Mouse (Mus musculus): ENCODE data around the gene Hpca. TPM values are rescaled to one million over a fixed set of nuclear protein-coding genes. Genes with fewer than 3 reads are reported as not detected.
A peak's percentile ranks its signal among the peaks of the same experiment; 100 is the strongest.

The Hpca gene
- polyA plus RNA-seq, 1 experiment from 2014 or later: 2.7 TPM

DNA sequence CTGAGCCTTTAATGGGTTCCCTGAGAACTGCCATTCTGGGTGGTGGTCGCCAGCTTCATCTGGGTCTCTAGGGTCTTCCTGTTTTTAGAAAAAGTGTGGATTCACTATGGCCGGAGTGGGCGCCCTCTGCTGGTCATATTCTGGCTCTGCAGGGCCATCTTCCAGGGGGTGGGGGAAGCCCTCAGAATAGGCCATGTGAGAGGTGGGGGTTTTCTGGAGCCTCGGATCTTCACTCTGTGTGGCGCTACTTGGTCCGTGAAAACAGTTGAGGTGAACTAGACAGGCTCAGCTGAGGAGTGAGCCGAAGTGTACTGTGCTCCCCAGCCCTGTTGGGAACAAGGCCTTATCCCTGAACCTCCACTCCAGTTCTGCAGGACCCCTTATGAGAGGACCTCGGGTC, 8.3 kb upstream of the Hpca start:
- H3K4me1 ChIP-seq (replicated peaks; ENCODE audit: control insufficient read depth, insufficient read depth, low read length): peaks cover 16% of the 10 kb centered on the region; the same call in 1 of the 2 replicates
- H3K9ac ChIP-seq (ENCODE audit: low read length): 0 out of 2 replicates have a peak overlapping the region, but pooled peaks have one; percentile 29
- 0 out of 2 replicates have a peak overlapping the region, but pooled peaks have one; percentile 29 for H3K4me3 ChIP-seq (ENCODE audit: low read depth, low read length)
- peak overlapping the region; percentile 49 for H3K4me2 ChIP-seq (ENCODE audit: low read length)
- peak; percentile 87 for DNase-seq (ENCODE audit: low spot score)
- peaks cover under 1% of the 10 kb centered on the region; the same call in 1 of the 2 replicates for H3K27me3 ChIP-seq (replicated peaks; ENCODE audit: control insufficient read depth, insufficient read depth, low read length)
- peak; percentile 38 for ATAC-seq (replicated peaks; ENCODE audit: low FRiP score, low TSS enrichment, low read depth)
- H3K27ac ChIP-seq (ENCODE audit: low read depth): peak overlapping the region; percentile 57
- WGBS: 7% methylated on average over 8 of the region's 8 CpGs
- no peaks in the 10 kb centered on the region for H3K36me3 ChIP-seq (ENCODE audit: control insufficient read depth, insufficient read depth, low read length)
- no peaks in the 10 kb centered on the region for H3K9me3 ChIP-seq (ENCODE audit: control insufficient read depth, low read length)

DNA sequence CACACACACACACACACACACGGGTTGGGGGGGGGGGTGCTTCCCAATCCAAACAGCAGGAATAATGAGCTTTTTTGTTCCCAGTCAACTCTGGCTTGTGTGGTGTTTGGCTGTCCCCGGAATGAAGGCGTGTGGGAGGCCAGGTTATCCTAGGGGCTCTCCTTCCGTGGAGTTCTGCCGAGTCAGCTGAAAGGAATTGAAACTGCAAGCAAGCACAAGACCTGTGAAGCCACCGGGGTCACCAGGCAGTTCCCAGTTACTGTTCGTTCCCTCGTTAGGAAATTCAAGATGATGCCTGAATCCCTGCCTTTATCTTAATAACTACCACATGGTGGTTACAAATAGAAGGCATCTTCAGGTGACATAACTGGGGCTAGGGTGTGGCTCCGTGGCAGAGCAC, 7.6 kb upstream of the Hpca start:
- H3K4me2 ChIP-seq (ENCODE audit: low read length): no peak overlapping the region
- H3K27ac ChIP-seq (ENCODE audit: low read depth): no peak overlapping the region
- H3K9ac ChIP-seq (ENCODE audit: low read length): no peak overlapping the region
- DNase-seq (ENCODE audit: low spot score): no peak
- H3K36me3 ChIP-seq (ENCODE audit: control insufficient read depth, insufficient read depth, low read length): no peaks in the 10 kb centered on the region
- no peaks in the 10 kb centered on the region for H3K9me3 ChIP-seq (ENCODE audit: control insufficient read depth, low read length)
- H3K4me1 ChIP-seq (replicated peaks; ENCODE audit: control insufficient read depth, insufficient read depth, low read length): peaks cover 19% of the 10 kb centered on the region; the same call in 1 of the 2 replicates
- 45% methylated on average over 9 of the region's 9 CpGs for WGBS
- H3K27me3 ChIP-seq (replicated peaks; ENCODE audit: control insufficient read depth, insufficient read depth, low read length): peaks cover 6% of the 10 kb centered on the region; the same call in 1 of the 2 replicates
- no peak overlapping the region for H3K4me3 ChIP-seq (ENCODE audit: low read depth, low read length)
- no peak for ATAC-seq (replicated peaks; ENCODE audit: low FRiP score, low TSS enrichment, low read depth)

DNA sequence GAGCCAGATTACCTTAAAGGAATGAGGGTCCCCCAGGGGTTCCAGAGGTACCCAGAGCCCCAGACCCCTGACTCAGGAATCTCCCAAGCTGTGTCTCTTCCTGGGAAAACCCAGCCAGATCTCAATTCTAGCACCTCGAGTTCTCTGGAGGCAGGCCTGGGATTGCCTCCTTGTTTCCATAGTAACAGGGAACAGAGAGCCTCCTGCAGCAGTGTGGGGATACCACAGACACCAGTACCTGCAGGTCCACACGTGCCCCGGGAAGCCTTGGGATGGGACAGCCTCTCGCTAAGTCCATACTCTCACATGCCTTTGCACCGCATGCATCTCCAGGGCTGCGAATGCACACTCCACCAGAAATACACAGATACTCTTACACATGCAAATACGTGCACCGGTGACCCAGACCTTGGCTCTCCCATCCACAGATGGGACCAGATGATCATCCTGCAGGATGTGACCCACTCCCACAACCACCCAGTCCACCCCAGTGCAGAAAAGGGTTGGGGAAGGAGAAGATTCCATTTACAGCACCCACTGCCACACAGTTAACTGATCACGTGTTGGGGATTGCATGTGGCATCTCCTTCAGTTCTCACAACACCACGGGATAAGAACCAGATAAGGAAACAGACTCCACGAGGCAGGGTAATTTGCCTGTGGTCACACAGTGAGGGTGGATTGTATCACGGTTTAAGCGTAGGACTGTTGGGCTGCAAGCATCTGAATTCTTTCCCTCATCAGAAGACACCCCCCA, 6.9 kb upstream of the Hpca start:
- Histone ChIP-seq H3K27me3 (replicated peaks; ENCODE audit: control insufficient read depth, insufficient read depth, low read length) (peaks cover 7% of the 10 kb centered on the region; the same call in 1 of the 2 replicates), H3K4me2 (ENCODE audit: low read length) (no peak overlapping the region), H3K36me3 (ENCODE audit: control insufficient read depth, insufficient read depth, low read length) (no peaks in the 10 kb centered on the region), H3K4me1 (replicated peaks; ENCODE audit: control insufficient read depth, insufficient read depth, low read length) (peaks cover 19% of the 10 kb centered on the region; the same call in 1 of the 2 replicates), H3K27ac (ENCODE audit: low read depth) (no peak overlapping the region), H3K9ac (ENCODE audit: low read length) (no peak overlapping the region), H3K9me3 (ENCODE audit: control insufficient read depth, low read length) (no peaks in the 10 kb centered on the region), H3K4me3 (ENCODE audit: low read depth, low read length) (no peak overlapping the region)
- DNase-seq (ENCODE audit: low spot score) (no peak), ATAC-seq (replicated peaks; ENCODE audit: low FRiP score, low TSS enrichment, low read depth) (no peak)
- 64% methylated on average over 13 of the region's 13 CpGs for WGBS

DNA sequence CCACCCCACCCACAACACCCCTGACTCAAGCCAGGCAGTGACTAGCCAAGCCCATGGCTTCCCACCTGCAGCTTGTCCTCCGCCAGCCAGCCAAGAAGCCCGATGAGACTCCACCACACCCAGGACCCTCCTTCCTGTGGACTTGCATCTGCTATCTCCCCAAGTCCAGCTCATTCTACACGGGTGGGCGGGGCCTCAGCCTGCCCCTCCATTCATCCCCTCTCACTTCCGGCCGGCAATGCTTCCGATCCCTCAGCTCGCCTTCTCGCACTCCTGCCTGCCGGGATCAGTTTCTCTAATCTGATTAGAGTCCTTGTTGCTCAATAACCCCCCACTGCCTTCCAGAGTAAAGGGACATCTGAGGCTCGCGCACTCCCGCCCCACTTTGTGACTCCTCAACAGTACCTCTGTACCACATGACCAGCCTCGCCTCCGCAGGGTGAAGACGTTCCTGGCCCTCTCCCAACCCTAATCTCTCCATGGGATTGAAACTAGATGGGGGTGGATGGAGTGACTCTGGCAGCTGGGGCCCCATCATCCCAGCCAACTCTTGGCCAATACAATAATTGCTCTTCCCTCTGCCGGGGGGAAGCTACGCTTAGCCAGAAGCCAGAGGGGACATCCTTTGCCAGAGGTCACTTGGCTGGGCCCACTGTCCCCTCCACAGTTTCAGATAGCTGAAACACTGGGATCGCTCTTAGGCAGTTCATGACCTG, 4.1 kb upstream of the Hpca start:
- Histone ChIP-seq H3K9me3 (ENCODE audit: control insufficient read depth, low read length) (no peaks in the 10 kb centered on the region), H3K36me3 (ENCODE audit: control insufficient read depth, insufficient read depth, low read length) (no peaks in the 10 kb centered on the region), H3K4me1 (replicated peaks; ENCODE audit: control insufficient read depth, insufficient read depth, low read length) (peaks cover 23% of the 10 kb centered on the region; the same call in 1 of the 2 replicates), H3K4me2 (ENCODE audit: low read length) (peak overlapping the region; percentile 25), H3K9ac (ENCODE audit: low read length) (no peak overlapping the region), H3K27ac (ENCODE audit: low read depth) (no peak overlapping the region), H3K27me3 (replicated peaks; ENCODE audit: control insufficient read depth, insufficient read depth, low read length) (peaks cover 26% of the 10 kb centered on the region), H3K4me3 (ENCODE audit: low read depth, low read length) (no peak overlapping the region)
- no peak for ATAC-seq (replicated peaks; ENCODE audit: low FRiP score, low TSS enrichment, low read depth)
- WGBS: 12% methylated on average over 19 of the region's 19 CpGs
- DNase-seq (ENCODE audit: low spot score): no peak

DNA sequence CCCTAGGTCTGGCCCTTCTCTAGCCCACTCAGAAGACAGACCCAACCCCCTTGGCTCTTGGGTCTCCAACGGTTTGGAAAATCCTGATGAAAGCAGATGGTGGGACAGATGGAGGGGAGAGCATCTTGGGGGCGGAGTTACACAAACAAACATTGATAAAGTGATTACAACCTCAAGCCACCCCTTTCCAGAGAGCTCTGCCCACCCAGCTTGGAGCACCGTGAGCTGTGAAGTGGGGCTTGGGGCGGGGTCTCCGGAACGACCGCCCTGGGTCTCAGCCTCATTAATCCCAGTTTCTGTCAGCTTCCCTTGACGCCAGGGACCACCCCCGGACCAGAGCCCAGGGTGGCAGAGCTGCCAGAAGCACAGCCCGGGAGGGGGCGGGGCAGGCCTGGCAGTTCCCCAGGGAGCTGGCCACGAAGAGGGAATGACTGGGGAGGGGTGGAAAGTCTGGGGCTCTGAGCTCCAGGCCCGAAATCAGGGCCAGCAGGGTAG, 2.9 kb upstream of the Hpca start:
- ATAC-seq (replicated peaks; ENCODE audit: low FRiP score, low TSS enrichment, low read depth) (no peak), DNase-seq (ENCODE audit: low spot score) (no peak)
- Histone ChIP-seq H3K36me3 (ENCODE audit: control insufficient read depth, insufficient read depth, low read length) (no peaks in the 10 kb centered on the region), H3K9ac (ENCODE audit: low read length) (no peak overlapping the region), H3K4me1 (replicated peaks; ENCODE audit: control insufficient read depth, insufficient read depth, low read length) (peaks cover 17% of the 10 kb centered on the region; the same call in 1 of the 2 replicates), H3K27me3 (replicated peaks; ENCODE audit: control insufficient read depth, insufficient read depth, low read length) (peaks cover 33% of the 10 kb centered on the region), H3K27ac (ENCODE audit: low read depth) (no peak overlapping the region), H3K4me2 (ENCODE audit: low read length) (peak overlapping the region; percentile 11; the same call in 1 of the 2 replicates), H3K4me3 (ENCODE audit: low read depth, low read length) (no peak overlapping the region), H3K9me3 (ENCODE audit: control insufficient read depth, low read length) (no peaks in the 10 kb centered on the region)
- WGBS: 3% methylated on average over 13 of the region's 13 CpGs

DNA sequence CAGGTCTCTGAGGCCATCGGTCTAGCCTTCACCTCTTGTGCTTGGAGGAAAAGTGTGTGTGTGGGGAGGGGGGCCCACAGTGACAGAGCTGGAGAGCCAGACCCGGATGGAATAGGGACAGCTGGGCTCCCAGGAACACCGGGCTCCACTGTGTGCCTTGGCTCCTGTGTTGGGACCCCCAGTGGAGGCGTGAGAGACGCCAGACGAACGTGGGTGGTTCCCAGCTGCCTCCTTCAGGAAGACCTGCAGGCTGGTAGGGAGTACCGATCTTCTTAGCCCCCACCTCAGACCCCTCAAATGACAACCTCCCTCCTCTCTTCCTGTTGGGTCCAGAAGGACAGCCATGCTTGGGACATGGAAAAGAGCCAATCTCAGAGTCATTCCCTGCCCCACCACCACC, 883 bp upstream of the Hpca start:
- no peak overlapping the region for H3K4me3 ChIP-seq (ENCODE audit: low read depth, low read length)
- H3K4me2 ChIP-seq (ENCODE audit: low read length): no peak overlapping the region
- DNase-seq (ENCODE audit: low spot score) (no peak), ATAC-seq (replicated peaks; ENCODE audit: low FRiP score, low TSS enrichment, low read depth) (no peak)
- H3K9ac ChIP-seq (ENCODE audit: low read length): no peak overlapping the region
- no peaks in the 10 kb centered on the region for H3K9me3 ChIP-seq (ENCODE audit: control insufficient read depth, low read length)
- H3K36me3 ChIP-seq (ENCODE audit: control insufficient read depth, insufficient read depth, low read length): no peaks in the 10 kb centered on the region
- H3K27ac ChIP-seq (ENCODE audit: low read depth): no peak overlapping the region
- 21% methylated on average over 8 of the region's 8 CpGs for WGBS
- H3K4me1 ChIP-seq (replicated peaks; ENCODE audit: control insufficient read depth, insufficient read depth, low read length): peaks cover 13% of the 10 kb centered on the region; the same call in 1 of the 2 replicates
- peaks cover 41% of the 10 kb centered on the region for H3K27me3 ChIP-seq (replicated peaks; ENCODE audit: control insufficient read depth, insufficient read depth, low read length)

DNA sequence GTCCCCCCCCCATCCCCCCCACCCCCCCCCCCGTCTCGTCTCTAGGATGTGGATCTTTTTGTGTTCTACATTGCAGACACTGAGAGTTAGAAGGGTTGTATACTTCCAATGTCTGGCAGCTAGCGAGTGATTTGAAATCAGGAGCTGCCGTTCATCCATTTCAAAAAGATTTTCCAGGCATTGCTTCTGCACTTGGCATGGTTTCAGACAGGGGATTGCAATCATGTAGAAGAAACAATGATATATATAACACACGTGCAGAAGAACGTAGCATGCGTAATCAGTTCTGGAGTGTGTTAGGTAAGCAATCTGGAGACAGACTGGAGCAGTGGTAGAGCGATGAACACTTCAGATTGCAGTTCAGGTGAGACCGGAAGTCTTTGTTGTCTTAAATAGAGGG, 271 bp upstream of the Hpca start:
- H3K9ac ChIP-seq (ENCODE audit: low read length): no peak overlapping the region
- no peak overlapping the region for H3K4me2 ChIP-seq (ENCODE audit: low read length)
- H3K27ac ChIP-seq (ENCODE audit: low read depth): no peak overlapping the region
- H3K27me3 ChIP-seq (replicated peaks; ENCODE audit: control insufficient read depth, insufficient read depth, low read length): peaks cover 41% of the 10 kb centered on the region
- no peak for DNase-seq (ENCODE audit: low spot score)
- H3K4me1 ChIP-seq (replicated peaks; ENCODE audit: control insufficient read depth, insufficient read depth, low read length): peaks cover 13% of the 10 kb centered on the region; the same call in 1 of the 2 replicates
- ATAC-seq (replicated peaks; ENCODE audit: low FRiP score, low TSS enrichment, low read depth): no peak
- H3K4me3 ChIP-seq (ENCODE audit: low read depth, low read length): no peak overlapping the region
- no peaks in the 10 kb centered on the region for H3K36me3 ChIP-seq (ENCODE audit: control insufficient read depth, insufficient read depth, low read length)
- no peaks in the 10 kb centered on the region for H3K9me3 ChIP-seq (ENCODE audit: control insufficient read depth, low read length)
- WGBS: 22% methylated on average over 9 of the region's 9 CpGs

DNA sequence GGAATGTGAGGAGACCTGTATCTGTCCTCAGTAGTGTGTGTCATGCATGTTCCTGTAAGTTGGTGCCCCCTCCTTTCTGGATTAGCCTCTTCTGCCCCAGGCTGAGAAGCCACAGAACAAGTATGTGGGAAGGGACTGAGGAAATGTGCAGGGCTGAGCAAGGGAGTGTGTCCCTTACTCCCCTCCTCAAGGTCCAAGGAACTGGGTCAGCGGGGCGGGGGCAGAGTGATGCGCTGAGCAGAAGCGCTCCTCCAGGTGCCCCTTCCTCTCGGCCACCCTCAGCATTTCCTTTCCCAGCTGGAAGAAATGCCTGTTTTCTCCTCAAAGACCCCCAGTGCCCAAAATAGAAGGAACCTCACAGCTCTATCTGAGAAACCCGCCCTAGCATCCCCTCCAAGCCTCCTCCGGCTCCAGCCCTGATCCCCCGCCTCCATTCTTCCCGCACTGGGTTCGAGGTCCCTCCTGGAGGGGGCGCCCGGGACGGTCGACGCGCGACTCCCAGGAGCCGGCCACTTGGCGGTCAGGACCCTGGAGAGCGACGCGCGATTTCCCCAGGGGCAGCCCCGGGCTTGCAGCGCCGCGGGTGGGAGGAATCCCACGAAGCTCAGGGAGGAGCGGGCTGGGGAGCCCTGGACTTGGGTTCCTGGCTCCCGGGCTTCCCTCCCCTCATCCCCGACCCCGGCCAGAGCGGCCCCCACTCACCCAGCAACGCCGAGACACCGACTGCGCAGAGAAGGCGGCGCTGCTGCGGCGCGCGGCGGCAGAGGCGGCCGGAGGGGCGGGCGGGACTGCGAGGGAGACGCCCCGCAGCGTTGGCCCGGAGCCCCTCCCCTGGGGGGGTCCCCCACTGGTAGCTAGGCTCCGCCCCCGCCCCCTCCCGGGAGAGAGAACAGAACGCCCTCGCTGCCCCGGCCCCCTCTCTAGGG, 1.1 kb downstream of the Hpca start:
- WGBS: 1% methylated on average over 55 of the region's 59 CpGs
- H3K9me3 ChIP-seq (ENCODE audit: control insufficient read depth, low read length): no peaks in the 10 kb centered on the region
- peaks cover 41% of the 10 kb centered on the region for H3K27me3 ChIP-seq (replicated peaks; ENCODE audit: control insufficient read depth, insufficient read depth, low read length)
- H3K4me1 ChIP-seq (replicated peaks; ENCODE audit: control insufficient read depth, insufficient read depth, low read length): peaks cover 13% of the 10 kb centered on the region; the same call in 1 of the 2 replicates
- DNase-seq (ENCODE audit: low spot score): peak; percentile 94
- peak overlapping the region; percentile 55 for H3K4me2 ChIP-seq (ENCODE audit: low read length)
- H3K4me3 ChIP-seq (ENCODE audit: low read depth, low read length): peak overlapping the region; percentile 23
- H3K36me3 ChIP-seq (ENCODE audit: control insufficient read depth, insufficient read depth, low read length): no peaks in the 10 kb centered on the region
- ATAC-seq (replicated peaks; ENCODE audit: low FRiP score, low TSS enrichment, low read depth): peak; percentile 45; the same call in 1 of the 2 replicates
- no peak overlapping the region for H3K9ac ChIP-seq (ENCODE audit: low read length)
- H3K27ac ChIP-seq (ENCODE audit: low read depth): no peak overlapping the region
